Mouse (Mus musculus) left cerebral cortex, adult 6 months (tissue): Measurements from ENCODE around the gene Gzmd. TPM values are rescaled to one million over a fixed set of nuclear protein-coding genes. Genes with fewer than 3 reads are reported as not detected.

Experiments
- long read RNA-seq, 2 experiments: library from polyadenylated mRNA; unstranded; transcript quantifications; one replicate each; pipeline ENCODE4 v2.0.0; 2019 to 2020
- polyA plus RNA-seq: library from polyadenylated mRNA; unstranded; fragments of <200 nt; fragmentation: Nextera tagmentation; gene quantifications from 2 replicates; pipeline ENCODE4 v1.2.3, GENCODE M21; 2021

The Gzmd gene
- polyA plus RNA-seq: not detected in 2 replicates
- long read RNA-seq, experiment 1: 0 reads
- long read RNA-seq, experiment 2: 0 reads

GRCm38 (mm10) chr14:56132508-56132907 lies at the start of gene Gzmd:
TSS of gene Gzmd (minus strand) at chr14:56132608.

GRCm38 (mm10) chr14:56174499-56174898 lies 42.1 kb upstream of the Gzmd start, which contains the start of gene Gzmn:
TSS of gene Gzmn (minus strand) at chr14:56174599.

DNA sequence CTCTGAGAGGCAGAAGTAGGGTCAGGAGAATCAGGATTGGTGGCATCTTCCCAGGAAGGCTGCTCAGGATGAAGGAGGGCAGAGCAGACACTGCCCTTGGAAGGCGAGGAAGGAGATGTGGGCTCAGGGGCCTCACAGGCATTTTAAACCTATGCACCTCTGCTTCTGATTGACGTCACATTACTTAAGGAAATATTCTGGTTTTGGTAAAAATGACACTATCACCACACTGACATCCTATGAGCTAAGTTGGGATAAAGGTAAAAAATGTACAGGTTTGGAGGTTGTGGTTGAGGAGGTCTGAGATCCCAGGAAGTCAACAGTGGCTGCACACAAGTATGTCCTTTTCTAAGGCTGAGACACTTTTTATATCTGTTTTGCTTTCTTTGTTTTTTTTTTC lies 27.1 kb upstream of the Gzmd start, which contains the start of gene Gzmg:
Gene Gzmg (minus strand): TSS at position 101 of the 400 bp plus-strand sequence.

DNA sequence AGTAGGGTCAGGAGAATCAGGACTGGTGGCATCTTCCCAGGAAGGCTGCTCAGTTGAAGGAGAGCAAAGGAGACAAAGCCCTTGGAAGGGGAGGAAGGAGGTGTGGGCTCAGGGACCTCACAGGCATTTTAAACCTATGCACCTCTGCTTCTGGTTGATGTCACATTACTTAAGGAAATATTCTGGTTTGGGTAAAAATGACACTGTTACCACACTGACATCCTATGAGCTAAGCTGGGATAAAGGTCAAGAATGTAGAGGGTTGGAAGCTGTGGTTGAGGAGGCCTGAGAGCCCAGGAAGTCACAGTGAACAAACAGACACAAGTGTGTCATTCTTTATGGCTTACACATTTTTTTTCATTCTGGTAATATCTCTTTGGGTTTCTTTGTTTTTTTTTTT lies 11.9 kb downstream of the Gzmd start, which contains the start of gene Gzme:
Gene Gzme (minus strand): TSS at position 101 of the 400 bp plus-strand sequence.

GRCm38 (mm10) chr14:56102386-56102785 lies 30.0 kb downstream of the Gzmd start, which contains the start of gene Ctsg:
TSS of gene Ctsg (minus strand) at chr14:56102574.

GRCm38 (mm10) chr14:56085167-56085566 lies 47.2 kb downstream of the Gzmd start, which contains the start of gene Mcpt8:
TSS of gene Mcpt8 (minus strand) at chr14:56085273.

Other genes with a start within 250 kb of the Gzmd start
- 0.06 and 0.11 TPM in 2 replicates for gene Cbln3, start 248.2 kb downstream of the Gzmd start, polyA plus RNA-seq
- 2.4 and 2.6 TPM in 2 replicates for gene Khnyn, start 247.7 kb downstream of the Gzmd start, polyA plus RNA-seq
- 189 and 204 TPM in 2 replicates for gene Sdr39u1, start 232.3 kb downstream of the Gzmd start, polyA plus RNA-seq
- gene Cma1, start 187.9 kb downstream of the Gzmd start, polyA plus RNA-seq: not detected in 2 replicates
- not detected in 2 replicates for gene Cma2, start 181.6 kb downstream of the Gzmd start, polyA plus RNA-seq
- not detected in 2 replicates for gene Mcpt1, start 114.6 kb downstream of the Gzmd start, polyA plus RNA-seq
- gene Mcpt9, start 102.1 kb downstream of the Gzmd start, polyA plus RNA-seq: not detected in 2 replicates
- gene Mcpt2, start 90.6 kb downstream of the Gzmd start, polyA plus RNA-seq: not detected in 2 replicates
- gene Mcpt4, start 70.3 kb downstream of the Gzmd start, polyA plus RNA-seq: not detected in 2 replicates
- gene Mcpt8, start 47.3 kb downstream of the Gzmd start, polyA plus RNA-seq: not detected in 2 replicates
- gene Ctsg, start 30.0 kb downstream of the Gzmd start, polyA plus RNA-seq: not detected in 2 replicates
- gene Gzme, start 12.0 kb downstream of the Gzmd start, polyA plus RNA-seq: not detected in 2 replicates
- not detected in 2 replicates for gene Gzmg, start 27.0 kb upstream of the Gzmd start, polyA plus RNA-seq
- not detected in 2 replicates for gene Gzmn, start 42.0 kb upstream of the Gzmd start, polyA plus RNA-seq
- not detected in 2 replicates for gene Gzmf, start 78.8 kb upstream of the Gzmd start, polyA plus RNA-seq
- not detected in 2 replicates for gene Gzmc, start 102.0 kb upstream of the Gzmd start, polyA plus RNA-seq
- gene Gzmb, start 129.7 kb upstream of the Gzmd start, polyA plus RNA-seq: not detected in 2 replicates
- gene Atp12a, start 232.5 kb upstream of the Gzmd start, polyA plus RNA-seq: 0.04 TPM in 1 of 2 replicates, not detected in the other